Mouse (Mus musculus) forelimb bud, embryonic 11.5 days (tissue): ENCODE measurements at regions not wholly inside any gene's neighbourhood (a gene's known extent, or its start where the extent isn't known, plus 50 kb on each side); places are given as distances from the start of the nearest gene placed in this dataset.

Experiments used
- DNase-seq: peaks from one replicate; pipeline ENCODE4 v3.0.0-alpha.2; 2012; ENCODE audit warnings: low read depth, low spot score

GRCm38 (mm10) chr9:52243032-52243431 lies 74.7 kb upstream of the Zc3h12c start:
- DNase-seq, result no peak

- DNase-seq, result no peak
These were observed 73.2 kb upstream of the Zc3h12c start for GRCm38 (mm10) chr9:52241577-52241976.

- DNase-seq, result no peak
These were observed 72.4 kb upstream of the Zc3h12c start for GRCm38 (mm10) chr9:52240585-52241320.

DNA sequence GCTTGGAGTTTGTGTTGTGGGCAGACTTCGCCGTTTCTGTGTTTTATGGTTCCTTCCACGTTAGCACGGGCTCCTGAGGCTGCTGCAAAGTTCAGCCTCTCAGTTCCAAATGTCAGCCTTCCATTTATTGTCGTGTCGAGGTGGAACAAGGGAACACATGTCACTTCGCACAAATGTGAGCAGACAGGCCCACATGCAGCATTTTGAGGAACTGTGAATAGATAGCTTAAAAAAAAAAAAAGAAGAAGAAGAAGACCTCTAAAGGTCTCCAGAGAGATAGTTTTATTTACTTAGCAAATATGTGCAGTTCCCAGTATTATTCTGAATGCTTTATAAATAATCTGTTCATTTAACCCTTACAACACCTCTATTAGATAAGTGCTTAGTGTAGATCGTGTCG lies 66.4 kb upstream of the Zc3h12c start:
- no peak for DNase-seq

- no peak for DNase-seq
These were observed 61.2 kb upstream of the Zc3h12c start for GRCm38 (mm10) chr9:52229589-52229988.

DNA sequence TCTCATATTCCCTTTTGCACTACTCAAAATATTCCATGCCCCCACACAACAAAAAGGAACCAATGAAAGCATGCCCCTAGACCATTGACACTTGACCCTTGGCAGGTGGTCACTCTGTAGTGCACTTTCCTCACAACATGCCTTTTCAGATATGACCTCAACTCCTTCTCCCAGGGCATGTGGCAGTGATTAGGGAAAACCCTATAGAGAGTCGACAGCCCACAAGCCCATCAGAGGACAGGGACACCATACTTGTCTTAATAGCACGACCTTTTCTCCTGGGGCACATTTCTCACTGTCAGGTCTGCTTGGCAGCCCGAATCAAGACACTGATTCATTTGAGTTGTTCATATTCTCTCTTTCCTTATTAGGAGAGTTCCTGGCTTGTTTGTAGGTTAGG lies 57.3 kb upstream of the Zc3h12c start:
- no peak for DNase-seq

GRCm38 (mm10) chr9:52223509-52224113 lies 55.2 kb upstream of the Zc3h12c start:
- DNase-seq, result no peak
